Mouse (Mus musculus) embryonic fibroblast, embryonic 13.5 days (primary cell): ENCODE measurements around the gene Aplp2. TPM values are rescaled to one million over a fixed set of nuclear protein-coding genes. Genes with fewer than 3 reads are reported as not detected.

Experiments
- H3K27ac ChIP-seq: 2 replicates; pipeline ENCODE4 v1.5.1; 2012; ENCODE audit warnings: low read length, control low read depth, inconsistent platforms; ENCODE audit not compliant: insufficient read depth
- H3K4me1 ChIP-seq: 2 replicates; pipeline ENCODE4 v1.6.1; 2011; ENCODE audit warnings: low read length; ENCODE audit not compliant: control insufficient read depth, insufficient read depth
- H3K4me3 ChIP-seq: 2 replicates; pipeline ENCODE4 v1.5.1; 2011; ENCODE audit warnings: mild to moderate bottlenecking, control low read depth, low read length; ENCODE audit not compliant: insufficient read depth
- CTCF ChIP-seq: IDR thresholded peaks from 2 replicates; pipeline ENCODE4 v1.5.1; 2011; ENCODE audit warnings: mild to moderate bottlenecking, control low read depth, low read length, moderate library complexity, borderline replicate concordance; ENCODE audit not compliant: insufficient read depth
- POLR2A ChIP-seq: IDR thresholded peaks from 2 replicates; pipeline ENCODE4 v1.6.1; 2011; ENCODE audit warnings: low read depth, mild to moderate bottlenecking, control low read depth, low read length, moderate library complexity
- polyA plus RNA-seq: library from polyadenylated mRNA; stranded (reverse); fragments of >200 nt; gene quantifications from 2 replicates; pipeline ENCODE4 v1.2.4, GENCODE M21; 2011; ENCODE audit warnings: low read depth; ENCODE audit not compliant: missing spikeins, insufficient read length

Aplp2 gene
- polyA plus RNA-seq, result 289 and 305 TPM in 2 replicates

GRCm38 (mm10) chr9:31211690-31212499 lies at the start of gene Aplp2:
Gene Aplp2, minus strand, starts transcription at chr9:31211815.
- Histone ChIP-seq H3K27ac (peak within 1 kb of the TSS; percentile 51), H3K4me1 (peaks cover 2% of the 10 kb centered on the region; the same call in 1 of the 2 replicates), H3K4me3 (peak within 1 kb of the TSS; percentile 71)
- TF ChIP-seq CTCF (no peak), POLR2A (peak; percentile 97)

GRCm38 (mm10) chr9:31260219-31260618 lies 48.6 kb upstream of the Aplp2 start:
- Histone ChIP-seq H3K4me3 (no peak overlapping the region), H3K27ac (no peak overlapping the region), H3K4me1 (no peaks in the 10 kb centered on the region)
- no peak for TF ChIP-seq CTCF
- TF ChIP-seq POLR2A, result no peak

- Histone ChIP-seq H3K4me3 (no peak overlapping the region), H3K27ac (no peak overlapping the region), H3K4me1 (no peaks in the 10 kb centered on the region)
- no peak for TF ChIP-seq POLR2A
- no peak for TF ChIP-seq CTCF
These were observed 46.6 kb upstream of the Aplp2 start for GRCm38 (mm10) chr9:31258237-31258636.

- no peak overlapping the region for H3K4me3 ChIP-seq
- no peak overlapping the region for H3K27ac ChIP-seq
- TF ChIP-seq POLR2A, result no peak
- TF ChIP-seq CTCF, result no peak
- no peaks in the 10 kb centered on the region for H3K4me1 ChIP-seq
These were observed 44.3 kb upstream of the Aplp2 start for GRCm38 (mm10) chr9:31255953-31256352.

- Histone ChIP-seq H3K27ac (no peak overlapping the region), H3K4me1 (no peaks in the 10 kb centered on the region), H3K4me3 (no peak overlapping the region)
- TF ChIP-seq CTCF, result no peak
- no peak for TF ChIP-seq POLR2A
These were observed 43.0 kb upstream of the Aplp2 start for GRCm38 (mm10) chr9:31254697-31255004.

- H3K4me3 ChIP-seq, result no peak overlapping the region
- H3K4me1 ChIP-seq, result no peaks in the 10 kb centered on the region
- H3K27ac ChIP-seq, result no peak overlapping the region
- TF ChIP-seq POLR2A, result no peak
- TF ChIP-seq CTCF, result no peak
These were observed 42.5 kb upstream of the Aplp2 start for GRCm38 (mm10) chr9:31253866-31254696.

- no peaks in the 10 kb centered on the region for H3K4me1 ChIP-seq
- H3K4me3 ChIP-seq, result no peak overlapping the region
- no peak overlapping the region for H3K27ac ChIP-seq
- TF ChIP-seq CTCF, result no peak
- no peak for TF ChIP-seq POLR2A
These were observed 41.7 kb upstream of the Aplp2 start for GRCm38 (mm10) chr9:31253311-31253734.

GRCm38 (mm10) chr9:31252182-31252799 lies 40.7 kb upstream of the Aplp2 start:
- Histone ChIP-seq H3K4me3 (no peak overlapping the region), H3K27ac (no peak overlapping the region), H3K4me1 (no peaks in the 10 kb centered on the region)
- TF ChIP-seq CTCF (no peak), POLR2A (no peak)

GRCm38 (mm10) chr9:31247447-31248220 lies 36.0 kb upstream of the Aplp2 start:
- TF ChIP-seq CTCF, result no peak
- TF ChIP-seq POLR2A, result no peak
- Histone ChIP-seq H3K27ac (no peak overlapping the region), H3K4me3 (no peak overlapping the region), H3K4me1 (no peaks in the 10 kb centered on the region)
